Mouse (Mus musculus) c-Kit-positive CD71-negative TER-119-negative erythroid progenitor cells, embryonic 14.5 days (primary cell): ENCODE data around the gene Apbb2.

Source experiments
- DNase-seq: peaks from one replicate; pipeline ENCODE4 v3.0.0-alpha.2; 2013; ENCODE audit warnings: low read depth

The Apbb2 gene

DNA sequence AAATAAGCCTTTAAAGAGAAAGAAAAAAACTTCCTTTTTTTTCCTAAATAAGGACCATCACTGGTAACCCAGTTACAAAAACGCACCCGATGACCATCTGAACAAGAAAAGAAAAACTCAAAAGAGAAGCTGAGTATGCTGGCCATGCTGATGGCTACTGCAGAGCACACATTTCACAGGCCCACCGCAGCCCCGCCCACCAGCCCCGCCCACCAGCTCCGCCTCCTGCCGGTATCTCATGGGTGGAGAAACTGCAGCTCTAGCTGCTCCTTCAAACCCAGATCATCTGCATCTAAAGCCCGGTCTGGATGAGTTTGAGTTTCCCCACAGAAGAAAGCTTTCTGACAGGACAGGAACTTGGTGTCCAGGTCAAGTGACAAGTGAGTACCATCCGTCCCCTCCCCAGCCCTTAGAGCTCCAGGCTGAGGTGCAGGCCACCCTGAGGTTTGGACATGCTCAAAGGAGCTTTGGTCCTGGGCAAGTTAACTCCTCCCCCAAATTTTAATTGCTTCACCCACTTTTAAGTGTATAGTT is 16.2 kb downstream of the Apbb2 start:
- no peak for DNase-seq

DNA sequence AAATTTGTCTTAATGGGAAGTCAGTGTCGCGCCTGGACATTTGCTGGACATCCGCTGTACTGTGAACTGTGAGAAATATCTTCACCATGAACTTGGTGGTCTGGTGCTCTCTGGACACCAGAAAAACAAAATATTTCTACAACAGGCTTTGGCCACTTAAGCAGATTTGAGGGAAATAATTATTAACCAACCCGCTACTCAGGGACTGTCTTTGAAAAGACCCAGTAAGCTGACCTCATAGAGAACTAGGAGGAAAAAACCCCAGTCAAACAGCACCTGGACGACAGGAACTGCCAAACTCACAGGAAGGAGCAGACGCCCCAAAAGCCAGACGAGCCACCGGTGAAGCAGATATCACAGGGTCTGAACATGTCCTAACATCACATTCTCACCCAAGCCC is 18.2 kb downstream of the Apbb2 start:
- no peak for DNase-seq

DNA sequence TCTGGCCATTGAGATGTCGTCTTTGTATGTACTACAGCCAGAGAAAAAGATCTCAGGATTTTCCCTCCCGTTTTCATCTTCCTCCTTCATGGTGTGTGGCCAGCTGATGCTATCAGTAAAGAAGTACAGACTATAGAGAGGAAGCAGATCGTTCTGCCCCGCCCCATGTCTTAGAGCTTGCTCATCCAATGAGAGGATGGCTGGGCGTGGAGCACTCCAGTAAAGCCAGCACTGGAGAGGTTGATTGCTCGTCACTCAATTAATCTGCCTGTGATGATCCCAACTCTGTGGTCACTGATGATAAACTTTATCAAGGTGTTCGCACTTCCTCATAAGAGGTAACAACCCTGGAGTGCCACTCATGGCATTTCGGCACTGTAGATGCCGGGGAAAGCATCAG is 18.7 kb downstream of the Apbb2 start:
- no peak for DNase-seq

DNA sequence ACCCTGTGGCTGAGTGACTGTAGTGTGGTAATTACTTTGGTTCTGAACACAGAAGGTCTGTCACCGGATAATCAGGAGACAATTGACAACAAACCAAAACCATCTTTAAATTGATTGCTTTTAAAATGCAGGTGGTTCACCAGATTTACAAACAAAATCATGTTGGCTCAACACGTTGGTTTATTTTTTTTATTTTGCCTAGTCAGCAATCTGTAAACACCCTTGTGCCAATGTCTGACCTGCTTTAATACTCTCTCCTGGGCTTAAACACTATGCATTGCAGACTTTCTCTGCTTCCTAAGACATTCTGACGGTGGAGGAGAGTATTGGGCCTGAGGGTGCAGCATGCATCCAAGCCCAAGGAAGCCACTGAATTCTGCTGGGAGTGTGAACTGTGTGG is 22.3 kb downstream of the Apbb2 start:
- no peak for DNase-seq

DNA sequence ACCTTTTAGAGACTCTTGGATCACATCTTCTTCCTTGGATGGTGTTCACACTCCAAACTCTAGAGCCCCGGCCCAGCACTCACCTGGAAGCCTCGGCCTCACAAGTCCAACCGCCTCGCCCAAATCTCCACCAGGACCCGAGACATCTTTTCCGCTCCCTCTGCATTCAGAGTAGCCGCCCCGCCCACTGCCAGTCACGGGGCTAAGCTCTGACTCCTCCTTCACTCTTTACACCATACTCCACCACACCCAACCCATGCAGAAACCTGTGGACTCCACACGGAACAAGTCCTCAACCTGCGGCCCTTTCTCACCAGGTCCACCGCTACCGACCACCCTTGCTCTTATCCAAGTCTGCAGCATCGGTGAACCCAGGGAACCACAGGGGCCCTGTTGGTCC is 23.7 kb downstream of the Apbb2 start:
- no peak for DNase-seq

DNA sequence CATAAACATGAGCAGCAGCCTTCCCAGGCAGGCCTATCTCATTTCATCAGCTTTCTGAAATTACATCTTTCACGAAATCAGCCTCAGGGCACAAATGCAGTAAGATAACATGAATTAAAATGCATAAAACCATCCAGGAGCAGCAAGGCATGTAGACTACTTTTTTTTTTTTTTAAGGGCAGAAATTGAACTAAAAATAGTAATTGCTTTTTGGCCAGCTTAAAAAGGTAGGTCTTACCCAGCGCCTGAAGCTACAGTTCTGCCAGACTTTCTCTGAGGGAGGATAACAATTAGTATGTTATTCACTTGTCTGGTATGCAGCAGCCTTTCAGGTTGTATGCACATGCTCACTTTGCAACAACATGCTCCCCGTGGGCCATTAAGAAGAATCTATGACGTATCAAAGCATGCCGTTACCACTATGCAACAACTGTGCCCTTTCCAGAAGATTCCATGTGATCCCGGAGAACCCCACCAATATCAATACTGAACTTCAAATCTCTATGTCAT is 32.3 kb downstream of the Apbb2 start:
- DNase-seq = no peak

DNA sequence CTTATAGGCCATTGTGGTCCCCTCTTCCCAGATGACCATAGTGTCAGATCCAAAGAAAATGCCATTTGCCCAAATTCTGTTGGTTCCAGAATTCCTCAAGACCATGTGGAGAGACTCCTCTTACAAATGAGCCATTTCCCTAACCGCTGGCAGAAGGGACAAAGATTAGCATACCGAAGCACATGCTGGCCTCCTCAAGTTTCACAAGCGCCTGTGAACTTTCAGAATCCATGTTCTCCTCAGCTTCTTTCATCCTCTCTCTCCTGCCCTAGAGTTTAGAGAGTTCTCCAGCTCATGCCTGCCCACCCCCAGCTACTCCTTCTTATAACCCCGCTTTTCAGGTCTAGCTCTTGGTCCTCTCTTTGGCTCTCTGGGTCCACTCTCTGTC is 35.6 kb downstream of the Apbb2 start:
- no peak for DNase-seq

DNA sequence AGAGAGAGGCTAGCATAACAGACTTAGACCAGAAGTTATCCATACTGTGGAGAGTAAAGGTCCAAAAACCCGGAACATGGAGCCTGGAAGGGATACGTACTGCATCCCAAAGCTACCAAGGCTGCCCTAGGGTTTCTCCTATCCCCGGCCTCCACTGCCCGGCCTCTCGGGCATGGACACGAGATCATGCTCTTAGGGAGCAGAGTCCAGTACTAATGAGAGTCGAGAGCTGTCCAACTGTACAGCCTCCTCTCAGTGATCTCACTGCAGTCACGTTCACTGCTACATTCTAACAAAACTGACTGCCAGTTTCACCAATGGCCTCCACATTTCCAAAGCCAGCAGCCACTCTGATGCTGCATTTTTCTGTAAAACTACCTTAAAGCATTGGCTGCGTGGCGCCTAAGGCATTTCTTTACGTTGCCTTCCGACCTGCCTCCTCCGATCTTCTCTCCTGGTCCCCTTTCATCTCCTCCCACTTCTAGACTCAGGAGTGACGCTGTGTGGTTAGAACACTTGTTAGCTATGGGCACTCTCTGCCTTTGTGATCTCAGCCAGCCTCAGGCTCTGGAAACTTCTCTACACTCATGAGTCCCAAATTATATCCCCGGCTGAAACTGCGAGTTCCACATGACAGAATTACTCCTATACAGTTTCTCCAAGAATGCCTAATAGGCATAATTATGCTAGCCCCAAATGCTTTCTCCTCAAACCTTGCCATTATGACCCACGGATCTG is 36.1 kb downstream of the Apbb2 start:
- DNase-seq = no peak

DNA sequence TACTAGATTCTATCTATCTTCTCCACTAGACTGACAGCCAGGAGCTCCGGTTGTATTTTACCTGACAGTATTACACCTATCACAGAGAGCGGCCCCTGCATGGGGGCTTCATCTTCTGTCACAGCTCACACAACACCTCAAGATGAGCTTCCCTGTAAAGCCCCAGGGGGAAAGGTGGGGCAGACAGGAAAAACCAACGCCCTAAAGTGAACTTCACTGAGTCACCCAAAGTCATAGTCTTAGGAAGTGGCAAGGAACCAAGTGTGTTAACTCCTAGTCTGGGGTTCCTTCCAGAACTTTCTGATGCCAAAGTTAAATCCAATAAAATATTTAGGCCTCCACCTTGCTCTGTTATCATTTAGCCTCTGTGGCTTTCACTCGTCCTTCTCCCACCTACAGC is 39.5 kb downstream of the Apbb2 start:
- DNase-seq = no peak

DNA sequence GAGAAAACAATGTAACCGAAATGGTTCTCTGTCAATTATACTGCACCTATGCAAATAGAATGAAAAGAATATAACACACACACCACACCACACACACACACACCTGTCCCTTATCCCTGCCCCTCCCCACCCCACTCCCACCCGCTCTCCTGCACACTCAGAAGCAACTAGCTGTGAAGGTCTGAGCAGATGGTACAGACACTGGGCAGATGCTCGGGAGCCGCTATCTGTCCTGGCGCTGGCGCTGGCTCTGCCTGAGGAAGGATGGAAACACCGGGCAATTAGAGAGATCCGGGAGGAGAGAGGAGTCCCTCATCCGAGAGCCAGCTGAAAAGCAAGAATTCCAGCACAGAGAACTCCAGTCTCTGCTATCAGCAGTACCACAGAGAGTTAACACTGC is 42.3 kb downstream of the Apbb2 start:
- DNase-seq = no peak

DNA sequence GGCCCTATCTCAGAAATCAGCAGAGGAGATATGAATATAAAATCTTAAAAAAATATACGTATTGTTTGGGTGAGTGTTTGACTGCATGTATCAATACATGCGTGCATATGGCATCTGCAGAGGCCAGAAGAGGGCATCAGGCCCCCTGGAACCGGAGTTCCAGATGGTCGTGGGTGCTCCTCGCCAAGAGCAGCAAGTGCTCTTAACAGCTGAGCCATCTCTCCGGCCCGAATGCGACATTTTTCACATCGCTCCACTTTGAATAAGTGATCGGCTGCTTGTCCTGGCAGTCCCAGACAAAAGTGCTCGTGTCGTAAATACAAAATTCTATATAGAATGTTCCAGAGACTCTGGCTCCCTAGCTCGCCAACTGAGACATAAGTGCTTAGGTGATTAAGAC is 43.4 kb downstream of the Apbb2 start:
- no peak for DNase-seq

DNA sequence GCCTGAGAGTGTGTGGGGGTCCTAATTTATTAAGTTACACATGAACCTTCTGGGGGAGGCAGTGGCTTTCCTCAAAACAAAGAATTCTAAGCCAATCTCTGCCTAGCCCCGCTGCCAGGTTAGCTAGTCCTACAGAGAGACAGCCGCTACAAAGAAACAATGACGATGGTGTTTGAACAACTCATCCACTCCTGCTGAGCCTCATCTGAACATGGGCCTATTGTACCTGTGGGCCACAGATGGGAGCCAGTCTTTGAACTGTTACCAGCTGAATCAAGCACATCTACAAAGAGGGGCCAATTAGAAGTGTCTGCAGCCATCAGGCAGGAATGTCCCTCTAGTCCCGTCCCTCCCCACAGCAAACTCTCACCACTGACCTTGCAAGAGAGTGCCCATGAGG is 45.3 kb downstream of the Apbb2 start:
- no peak for DNase-seq

DNA sequence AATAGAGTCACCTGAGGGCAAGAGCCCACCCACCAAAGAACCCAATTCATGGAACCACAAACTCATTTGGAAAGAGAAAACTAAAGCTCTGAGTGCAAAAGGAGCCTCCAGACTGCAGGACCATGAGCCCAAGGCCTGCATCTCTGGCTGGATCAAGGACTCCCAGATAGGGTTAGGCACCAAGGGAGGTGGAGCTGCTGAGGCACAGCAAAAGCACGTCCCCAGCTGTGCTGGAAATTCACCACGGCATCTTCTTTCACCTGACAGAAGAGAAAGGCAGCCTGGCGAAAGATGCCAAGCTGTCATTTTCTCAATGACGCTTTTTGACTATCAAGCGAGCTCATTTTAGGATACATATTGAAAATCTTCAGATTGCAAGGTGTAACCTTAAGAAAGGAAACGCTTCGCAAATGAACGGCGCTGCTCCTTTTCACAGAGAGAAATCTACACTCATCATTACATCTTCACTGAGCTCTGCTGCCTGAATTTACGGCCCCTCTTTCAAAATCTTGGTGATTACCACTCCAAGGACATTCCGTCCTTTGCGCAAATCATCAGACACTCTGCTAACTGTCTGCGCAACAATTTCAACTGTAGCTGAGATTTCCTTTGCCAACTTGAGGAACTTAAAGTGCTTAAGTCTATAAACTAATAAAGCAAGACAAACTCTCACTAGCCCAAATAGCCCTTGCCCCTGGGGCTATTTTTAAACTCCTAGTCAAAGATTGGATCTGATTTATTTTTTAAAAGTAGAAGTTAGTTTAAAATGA is 46.3 kb downstream of the Apbb2 start:
- DNase-seq = no peak

DNA sequence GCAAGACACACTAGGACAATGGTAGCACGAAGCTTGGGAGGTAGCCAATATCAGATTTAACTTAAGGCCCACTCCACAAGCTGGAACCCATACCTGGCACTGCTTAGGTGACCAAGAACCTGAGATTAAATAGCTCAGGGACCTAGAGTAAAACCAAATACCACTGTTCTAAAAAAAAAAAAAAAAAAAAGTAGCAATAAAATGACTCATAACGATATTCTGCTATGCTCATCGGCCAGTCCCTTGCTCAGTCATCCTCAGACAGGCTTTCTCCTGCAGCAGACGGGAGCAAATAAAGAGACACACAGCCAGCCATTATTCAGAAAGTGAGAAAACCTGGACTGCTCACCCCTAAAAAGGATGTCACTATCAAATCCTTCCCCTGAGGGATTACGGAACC is 47.9 kb downstream of the Apbb2 start:
- no peak for DNase-seq

DNA sequence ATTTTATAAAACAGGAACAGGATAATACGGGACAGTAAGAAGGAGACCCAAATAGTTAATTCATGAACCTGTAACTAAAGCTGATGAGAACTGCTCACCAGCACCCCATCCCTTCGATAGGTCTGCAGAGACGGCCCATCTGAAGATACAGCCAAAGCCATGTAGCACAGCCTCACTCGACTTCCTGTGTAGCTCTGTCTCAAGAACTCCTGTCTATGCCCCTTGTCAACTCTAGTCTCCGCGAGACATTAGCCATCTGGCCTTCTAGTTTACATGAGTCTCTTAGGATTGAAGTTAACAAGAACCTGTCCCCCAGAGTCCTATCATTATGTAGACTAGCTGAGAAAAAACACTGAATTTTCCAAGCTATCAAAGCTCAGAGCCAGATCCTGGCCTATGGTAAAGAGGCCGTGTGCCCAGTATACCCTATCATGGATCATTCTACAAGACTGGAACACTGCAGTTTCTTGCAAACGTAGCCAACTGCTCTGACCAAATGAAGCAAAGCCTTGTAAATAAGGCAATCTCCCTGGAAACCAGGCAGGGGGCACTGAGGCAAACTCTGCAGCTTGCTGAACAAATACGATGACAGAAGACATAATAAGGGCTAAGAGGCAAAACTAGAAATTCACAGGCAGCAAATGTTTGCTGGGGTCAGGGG is 49.3 kb downstream of the Apbb2 start:
- no peak for DNase-seq

DNA sequence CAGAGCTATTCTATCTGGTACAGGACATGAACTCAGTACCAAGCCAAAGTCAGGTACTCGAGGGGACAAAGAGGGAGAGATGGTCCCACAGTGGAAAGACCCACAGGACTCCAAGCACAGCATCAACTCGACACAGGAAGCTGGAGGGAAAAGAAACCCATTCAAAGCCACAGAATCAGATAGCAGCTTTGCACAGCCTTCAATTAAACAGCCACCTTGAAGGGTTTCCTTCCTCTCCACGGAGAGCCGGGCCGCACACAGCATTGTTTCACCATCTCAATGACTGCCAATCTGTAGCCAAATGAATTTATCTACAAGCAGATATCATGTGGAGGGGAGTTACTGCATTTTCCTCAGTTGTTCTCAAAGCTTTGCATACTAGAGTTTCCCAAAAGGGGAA is 50.6 kb downstream of the Apbb2 start:
- DNase-seq = no peak

DNA sequence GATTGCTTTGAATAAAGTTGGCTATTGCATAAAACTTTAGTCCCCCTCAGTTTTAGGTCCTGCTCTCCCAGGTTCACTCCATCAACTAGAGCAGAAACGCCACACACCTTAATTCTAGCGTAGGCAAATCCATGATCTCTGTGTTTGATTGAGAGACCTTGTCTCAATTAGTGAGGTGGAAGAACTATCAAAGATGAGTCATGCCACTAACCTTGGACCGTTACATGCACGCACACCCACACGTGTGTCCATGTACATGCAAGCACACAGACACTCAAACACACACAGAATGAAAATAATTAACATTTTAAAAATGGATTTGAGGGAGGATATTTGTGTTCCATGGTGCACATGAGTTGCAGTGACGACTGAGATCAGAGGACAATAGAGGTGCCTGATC is 51.2 kb downstream of the Apbb2 start:
- no peak for DNase-seq

DNA sequence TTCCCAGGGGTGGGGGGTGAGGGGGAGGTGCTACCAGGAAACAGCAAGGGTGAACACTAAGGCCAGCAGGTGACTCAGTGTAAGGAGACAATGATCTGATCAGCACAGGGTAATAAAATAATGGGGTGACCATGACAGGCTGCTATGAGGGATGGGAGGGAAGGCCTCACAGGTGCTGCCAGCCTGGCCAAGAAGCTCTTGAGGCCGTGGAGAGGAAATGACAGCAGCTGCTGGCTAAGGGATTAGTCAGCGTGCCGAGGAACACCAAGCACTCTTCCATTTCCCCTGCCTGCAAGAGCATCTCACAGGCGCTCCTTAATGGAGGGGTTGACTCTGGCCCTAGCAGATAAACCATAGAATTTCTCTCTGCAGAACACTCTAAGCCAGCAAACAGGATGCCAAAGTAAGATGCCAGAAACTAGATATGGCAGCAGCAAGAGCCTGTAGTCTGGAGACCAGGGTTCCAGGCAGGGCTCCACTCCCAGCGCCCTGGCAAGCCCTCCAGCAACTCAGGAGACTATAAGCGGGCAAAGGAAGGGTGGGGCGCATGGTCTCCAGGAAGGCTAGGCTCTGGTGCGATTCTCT is 58.9 kb downstream of the Apbb2 start:
- DNase-seq = no peak

DNA sequence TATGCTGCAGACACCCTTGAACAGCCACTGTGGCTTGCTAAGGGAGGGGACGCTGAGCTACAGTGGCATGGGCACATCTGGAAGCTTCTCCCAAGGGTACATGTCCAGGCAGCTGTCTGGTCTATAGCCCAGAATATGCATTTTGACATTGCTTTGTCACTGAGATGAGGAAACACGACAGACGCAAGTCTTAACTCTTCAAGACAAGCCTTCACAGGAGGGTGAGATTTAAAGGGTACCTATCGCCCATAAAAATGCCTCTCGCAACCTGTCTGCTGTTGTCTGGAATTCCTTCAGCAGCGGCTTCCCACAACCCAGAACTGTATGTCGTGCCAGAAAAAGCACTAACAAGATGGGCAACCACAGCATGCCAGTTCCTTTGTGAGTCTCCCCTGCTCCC is 60.5 kb downstream of the Apbb2 start:
- no peak for DNase-seq

DNA sequence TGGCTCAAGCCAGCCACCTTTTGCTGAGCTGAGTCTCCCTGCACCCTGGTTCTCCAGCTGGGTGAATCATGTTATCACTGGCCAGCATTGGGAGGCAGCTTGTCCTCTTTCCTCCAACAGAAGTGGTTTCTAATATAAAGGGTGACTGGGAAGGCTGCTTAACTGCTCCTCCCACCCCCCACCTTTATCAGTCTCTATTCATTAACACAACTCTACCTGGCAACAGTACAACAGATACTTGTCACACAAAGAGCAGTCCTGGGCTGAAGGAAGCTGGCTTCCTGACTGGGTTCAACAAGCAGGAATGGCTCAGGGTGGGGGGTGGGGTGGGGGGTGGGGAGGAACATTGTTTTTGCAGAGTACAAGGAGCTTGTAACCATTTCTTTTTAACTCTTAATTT is 64.7 kb downstream of the Apbb2 start:
- no peak for DNase-seq

DNA sequence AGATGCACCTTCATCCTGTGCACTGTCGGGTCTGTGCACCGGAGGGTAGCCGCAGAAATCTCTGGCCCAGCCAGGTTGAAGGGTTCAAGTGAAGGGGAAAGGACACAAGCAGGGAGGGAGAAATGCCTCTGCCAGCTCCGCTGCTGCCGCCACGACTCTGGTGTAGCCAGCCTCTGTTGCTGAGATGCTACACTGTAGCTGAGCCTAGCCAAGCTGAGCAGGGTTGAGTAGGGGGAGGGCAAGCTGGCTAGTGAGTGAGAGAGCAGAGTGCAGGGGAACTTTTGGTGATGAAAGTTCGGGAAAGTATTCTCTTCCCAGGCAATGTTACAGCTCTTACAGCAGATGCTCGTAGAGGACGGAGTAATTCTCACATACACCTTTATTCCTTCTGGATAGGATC is 66.3 kb downstream of the Apbb2 start:
- DNase-seq = no peak

DNA sequence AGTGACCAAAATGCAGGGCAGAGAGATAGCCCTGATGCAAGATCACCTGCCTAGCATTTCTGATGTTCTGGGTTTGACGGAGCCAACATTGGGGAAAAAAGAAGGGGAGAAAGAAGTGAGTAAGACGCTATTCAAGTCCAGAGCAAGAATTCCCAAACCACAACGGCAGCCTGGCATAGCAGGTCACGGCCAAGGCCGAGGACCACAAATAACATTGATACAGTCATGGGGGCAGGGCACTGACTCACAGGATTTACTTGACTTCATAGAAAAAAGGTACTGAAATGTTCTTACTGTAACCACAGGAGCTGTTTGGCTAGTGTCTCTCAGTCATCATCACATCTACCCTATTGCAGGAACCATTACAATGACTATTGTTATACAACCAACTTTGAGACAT is 68.3 kb downstream of the Apbb2 start:
- DNase-seq = no peak

DNA sequence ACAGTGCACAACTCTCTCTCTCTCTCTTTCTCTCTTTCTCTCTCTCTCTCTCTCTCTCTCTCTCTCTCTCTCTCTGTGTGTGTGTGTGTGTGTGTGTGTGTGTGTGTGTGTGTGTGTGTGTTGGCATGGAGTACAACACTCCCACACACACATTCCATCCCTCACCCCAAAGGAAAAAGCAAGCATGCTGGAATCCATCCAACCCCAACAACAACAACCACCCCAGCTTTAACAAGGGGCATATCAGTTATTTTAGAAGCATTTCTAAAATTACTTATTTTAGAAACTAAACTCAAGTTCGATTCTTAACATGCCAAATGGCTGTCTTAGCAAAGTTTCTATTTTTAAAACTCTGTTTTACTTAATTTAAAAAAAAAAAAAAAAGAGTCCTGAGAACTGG is 68.9 kb downstream of the Apbb2 start:
- no peak for DNase-seq
